Mouse (Mus musculus) bone marrow, adult 2 months (tissue): Measurements from ENCODE around the gene Gmpr2. TPM values are rescaled to one million over a fixed set of nuclear protein-coding genes. Genes with fewer than 3 reads are reported as not detected.
A peak's percentile ranks its signal among the peaks of the same experiment; 100 is the strongest.

ENCODE experiments used
- H3K27ac ChIP-seq: fragments of 200-500 bp; 2 replicates; pipeline ENCODE4 v1.5.1; 2012; ENCODE audit warnings: low read depth, mild to moderate bottlenecking, control low read depth, inconsistent platforms, low read length; ENCODE audit not compliant: control insufficient read depth, poor library complexity, insufficient read depth
- H3K4me1 ChIP-seq: fragments of 200-500 bp; 2 replicates; pipeline ENCODE4 v1.6.1; 2011; ENCODE audit warnings: low read length; ENCODE audit not compliant: control insufficient read depth, insufficient read depth
- H3K4me3 ChIP-seq: fragments of 200-500 bp; replicated peaks from 2 replicates; pipeline ENCODE3; 2011; ENCODE audit warnings: mild to moderate bottlenecking, low read depth, low read length, control low read depth; ENCODE audit not compliant: control insufficient read depth
- CTCF ChIP-seq: fragments of 200-500 bp; IDR thresholded peaks from 2 replicates; pipeline ENCODE4 v1.5.1; 2011; ENCODE audit warnings: low read length, control low read depth; ENCODE audit not compliant: control insufficient read depth, insufficient read depth
- POLR2A ChIP-seq: fragments of 200-500 bp; IDR thresholded peaks from 2 replicates; pipeline ENCODE4 v1.6.1; 2011; ENCODE audit warnings: low read depth, mild to moderate bottlenecking, control low read depth, low read length, borderline replicate concordance; ENCODE audit not compliant: control insufficient read depth
- WGBS: fragments of 180-500 bp; shearing (Covaris S2); methylation state at CpG from one replicate; pipeline ENCODE4 v1.1.7; 2018; 5-methylcytosine and 5-hydroxymethylcytosine counted together
- polyA plus RNA-seq: library from polyadenylated mRNA; stranded (reverse); fragments of >200 nt; gene quantifications from 2 replicates; pipeline ENCODE4 v1.2.4, GENCODE M21; 2011; ENCODE audit warnings: low replicate concordance; ENCODE audit not compliant: missing spikeins, insufficient read depth, insufficient read length

Gene Gmpr2
- 7.3 and 18.3 TPM in 2 replicates for polyA plus RNA-seq

- WGBS, result under 1% methylated on average over 38 of the region's 38 CpGs
- no peaks in the 10 kb centered on the region; the same call in 1 of the 2 replicates for H3K4me1 ChIP-seq
- peak within 1 kb of the TSS; percentile 80 for H3K27ac ChIP-seq
- peak within 1 kb of the TSS; percentile 75 for H3K4me3 ChIP-seq
- TF ChIP-seq POLR2A (peak; percentile 63; the same call in 1 of the 2 replicates), CTCF (0 out of 2 replicates have a peak, but pooled peaks have one; percentile 7)
Measured at GRCm38 (mm10) chr14:55671833-55672740, at the start of gene Gmpr2, which contains the start of gene Nedd8. Gene Gmpr2, plus strand, starts transcription at chr14:55671941. Gene Nedd8, minus strand, starts transcription at chr14:55672124.

- no peak overlapping the region for H3K4me3 ChIP-seq
- no peak overlapping the region for H3K27ac ChIP-seq
- H3K4me1 ChIP-seq, result no peaks in the 10 kb centered on the region
- 92% methylated on average over 27 of the region's 27 CpGs for WGBS
- TF ChIP-seq POLR2A (0 out of 2 replicates have a peak, but pooled peaks have one; percentile 11), CTCF (no peak)
Measured at GRCm38 (mm10) chr14:55628077-55628827, 43.5 kb upstream of the Gmpr2 start.

GRCm38 (mm10) chr14:55629312-55629711, 42.4 kb upstream of the Gmpr2 start:
- 40% methylated on average over 5 of the region's 5 CpGs for WGBS
- TF ChIP-seq POLR2A (no peak), CTCF (peak; percentile 96)
- Histone ChIP-seq H3K4me3 (no peak overlapping the region), H3K4me1 (no peaks in the 10 kb centered on the region), H3K27ac (no peak overlapping the region)

GRCm38 (mm10) chr14:55634874-55635522, 36.7 kb upstream of the Gmpr2 start:
- peak overlapping the region; percentile 5; the same call in 1 of the 2 replicates for H3K27ac ChIP-seq
- H3K4me1 ChIP-seq, result peaks cover 3% of the 10 kb centered on the region; the same call in 1 of the 2 replicates
- TF ChIP-seq CTCF, result no peak
- TF ChIP-seq POLR2A, result no peak
- peak overlapping the region; percentile 57 for H3K4me3 ChIP-seq
- WGBS, result 7% methylated on average over 23 of the region's 23 CpGs

GRCm38 (mm10) chr14:55635523-55636007, 36.2 kb upstream of the Gmpr2 start, which contains the start of gene Ipo4:
Gene Ipo4, minus strand, starts transcription at chr14:55635957.
- Histone ChIP-seq H3K4me1 (peaks cover 3% of the 10 kb centered on the region; the same call in 1 of the 2 replicates), H3K27ac (peak within 1 kb of the TSS; percentile 5; the same call in 1 of the 2 replicates), H3K4me3 (peak within 1 kb of the TSS; percentile 57)
- peak; percentile 59; the same call in 1 of the 2 replicates for TF ChIP-seq POLR2A
- no peak for TF ChIP-seq CTCF
- under 1% methylated on average over 33 of the region's 33 CpGs for WGBS

GRCm38 (mm10) chr14:55637795-55638194, 33.9 kb upstream of the Gmpr2 start, which contains the start of gene Gm49378:
Gene Gm49378, minus strand, starts transcription at chr14:55637895.
- TF ChIP-seq CTCF, result no peak
- no peak for TF ChIP-seq POLR2A
- H3K4me1 ChIP-seq, result peaks cover 4% of the 10 kb centered on the region
- H3K27ac ChIP-seq, result no peak within 1 kb of the TSS
- H3K4me3 ChIP-seq, result no peak within 1 kb of the TSS
- 94% methylated on average over 9 of the region's 9 CpGs for WGBS

GRCm38 (mm10) chr14:55640816-55641215, 30.9 kb upstream of the Gmpr2 start:
- no peak for TF ChIP-seq CTCF
- TF ChIP-seq POLR2A, result no peak
- Histone ChIP-seq H3K4me3 (no peak overlapping the region), H3K27ac (no peak overlapping the region), H3K4me1 (peaks cover 4% of the 10 kb centered on the region)
- WGBS, result 94% methylated on average over 14 of the region's 14 CpGs
